Mouse (Mus musculus): ENCODE measurements around the gene Sgms2.
A peak's percentile ranks its signal among the peaks of the same experiment; 100 is the strongest.
"Not testable (repeated sequence)": the region's sequence is repeated elsewhere in the genome, so short reads cannot be mapped to it uniquely, and the experiment has no call there.

Sgms2 gene

GRCm38 (mm10) chr3:131357643-131358042 is 133.6 kb downstream of the Sgms2 start:
- DNase-seq (ENCODE audit: low spot score) = no peak

GRCm38 (mm10) chr3:131356026-131356425 is 135.2 kb downstream of the Sgms2 start:
- no peak for DNase-seq (ENCODE audit: low spot score)

- DNase-seq (ENCODE audit: low spot score) = no peak
Measured at GRCm38 (mm10) chr3:131350539-131350938, 140.7 kb downstream of the Sgms2 start.

GRCm38 (mm10) chr3:131349013-131349412 is 142.2 kb downstream of the Sgms2 start:
- no peak for DNase-seq (ENCODE audit: low spot score)

GRCm38 (mm10) chr3:131348579-131348950 is 142.6 kb downstream of the Sgms2 start:
- no peak for DNase-seq (ENCODE audit: low spot score)

- DNase-seq (ENCODE audit: low spot score) = no peak
Measured at GRCm38 (mm10) chr3:131347831-131348578, 143.2 kb downstream of the Sgms2 start.

GRCm38 (mm10) chr3:131345903-131346302 is 145.3 kb downstream of the Sgms2 start:
- DNase-seq (ENCODE audit: low spot score) = no peak

- DNase-seq (ENCODE audit: low spot score) = no peak
Measured at GRCm38 (mm10) chr3:131343311-131343710, 147.9 kb downstream of the Sgms2 start.

GRCm38 (mm10) chr3:131340885-131341284 is 150.3 kb downstream of the Sgms2 start:
- DNase-seq (ENCODE audit: low spot score) = no peak

- no peak for DNase-seq (ENCODE audit: low spot score)
Measured at GRCm38 (mm10) chr3:131339280-131339679, 151.9 kb downstream of the Sgms2 start.

- DNase-seq (ENCODE audit: low spot score) = not testable (repeated sequence)
Measured at GRCm38 (mm10) chr3:131337749-131338148, 153.5 kb downstream of the Sgms2 start.

GRCm38 (mm10) chr3:131336629-131337028 is 154.6 kb downstream of the Sgms2 start:
- DNase-seq (ENCODE audit: low spot score) = no peak

- DNase-seq (ENCODE audit: low spot score) = no peak
Measured at GRCm38 (mm10) chr3:131335117-131335547, 156.1 kb downstream of the Sgms2 start.

GRCm38 (mm10) chr3:131327189-131327588 is 164.0 kb downstream of the Sgms2 start:
- DNase-seq (ENCODE audit: low spot score) = no peak

- DNase-seq (ENCODE audit: low spot score) = no peak
Measured at GRCm38 (mm10) chr3:131326637-131327036, 164.6 kb downstream of the Sgms2 start.

GRCm38 (mm10) chr3:131322081-131322815 is 169.0 kb downstream of the Sgms2 start:
- no peak for DNase-seq (ENCODE audit: low spot score)

- peak; percentile 78 for DNase-seq (ENCODE audit: low spot score)
Measured at GRCm38 (mm10) chr3:131320184-131320583, 171.0 kb downstream of the Sgms2 start.

GRCm38 (mm10) chr3:131318211-131318610 is 173.0 kb downstream of the Sgms2 start:
- no peak for DNase-seq (ENCODE audit: low spot score)

- no peak for DNase-seq (ENCODE audit: low spot score)
Measured at GRCm38 (mm10) chr3:131317126-131317525, 174.1 kb downstream of the Sgms2 start.

- DNase-seq (ENCODE audit: low spot score) = no peak
Measured at GRCm38 (mm10) chr3:131315957-131316510, 175.2 kb downstream of the Sgms2 start.

- no peak for DNase-seq (ENCODE audit: low spot score)
Measured at GRCm38 (mm10) chr3:131312340-131312739, 178.9 kb downstream of the Sgms2 start.

- no peak for DNase-seq (ENCODE audit: low spot score)
Measured at GRCm38 (mm10) chr3:131310572-131310971, 180.6 kb downstream of the Sgms2 start.

GRCm38 (mm10) chr3:131307811-131308210 is 183.4 kb downstream of the Sgms2 start:
- DNase-seq (ENCODE audit: low spot score) = no peak
